In the genomic region with DNA sequence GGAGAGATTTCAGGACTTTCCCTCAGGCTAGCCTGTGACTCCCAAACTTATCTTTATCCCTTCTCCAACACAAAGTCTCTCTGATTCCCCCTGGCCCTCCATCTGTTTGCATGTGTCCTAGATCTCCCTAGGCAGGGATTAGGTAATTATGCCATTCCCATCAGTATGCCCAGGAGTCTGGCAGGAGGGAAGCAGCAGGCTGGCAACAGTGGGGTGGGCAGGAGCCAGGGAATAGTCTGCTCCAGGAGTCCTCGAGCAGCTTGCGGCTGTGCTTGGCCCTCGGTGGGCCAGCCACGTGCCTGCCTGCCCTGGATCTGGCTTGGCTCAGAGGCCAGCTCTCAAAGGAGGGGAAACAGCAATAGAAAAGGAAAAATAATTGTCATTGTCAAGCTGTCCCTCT, we compare ENCODE assay signal across 13 mouse cellular contexts. TPM values are rescaled to one million over a fixed set of nuclear protein-coding genes. Genes with fewer than 3 reads are reported as not detected.
DNase-seq lines count a peak whose midpoint lies in the region; ATAC-seq lines count a peak whose summit lies in the region.
"Had no signal": no experiment of that assay in that cellular context is flagged by ENCODE, and none has a peak within 500 bp of the region (broad histone marks: within the 10 kb centered on the region; RNA-seq: fewer than 3 reads in every experiment).

No protein-coding gene starts in this region.

- H3K4me3 ChIP-seq in neural tube, embryonic 13.5 days: no peak overlapping the region
- H3K4me3 ChIP-seq in neural tube, embryonic 15.5 days (replicated peaks): no peak overlapping the region
- H3K4me3 ChIP-seq in hindbrain, embryonic 14.5 days (replicated peaks; ENCODE audit: low read length): no peak overlapping the region
- H3K4me3 ChIP-seq in midbrain, embryonic 11.5 days (ENCODE audit: low read depth, low read length): no peak overlapping the region
- H3K4me3 ChIP-seq: embryonic facial prominence, embryonic 12.5 days; heart, embryonic 15.5 days had no signal

- peaks cover 7% of the 10 kb centered on the region; the same call in 1 of the 2 replicates for H3K4me1 ChIP-seq in neural tube, embryonic 13.5 days (replicated peaks)
- 0 out of 2 replicates have a peak, but pooled peaks cover 2% of the 10 kb centered on the region for H3K4me1 ChIP-seq in neural tube, embryonic 15.5 days
- no peaks in the 10 kb centered on the region for H3K4me1 ChIP-seq in hindbrain, embryonic 14.5 days (replicated peaks; ENCODE audit: control insufficient read depth, insufficient read depth, low read length)
- H3K4me1 ChIP-seq in midbrain, embryonic 11.5 days (ENCODE audit: control insufficient read depth, insufficient read depth, low read length): no peaks in the 10 kb centered on the region
- H3K4me1 ChIP-seq: embryonic facial prominence, embryonic 12.5 days; heart, embryonic 15.5 days had no signal

- H3K4me2 ChIP-seq in neural tube, embryonic 13.5 days: no peak overlapping the region
- H3K4me2 ChIP-seq in neural tube, embryonic 15.5 days: no peak overlapping the region
- H3K4me2 ChIP-seq in hindbrain, embryonic 14.5 days (replicated peaks): no peak overlapping the region
- no peak overlapping the region for H3K4me2 ChIP-seq in midbrain, embryonic 11.5 days
- H3K4me2 ChIP-seq: embryonic facial prominence, embryonic 12.5 days; heart, embryonic 15.5 days had no signal

- WGBS in neural tube, embryonic 13.5 days: 24% methylated on average over 4 of the region's 4 CpGs
- 23% methylated on average over 4 of the region's 4 CpGs for WGBS in neural tube, embryonic 15.5 days
- 25% methylated on average over 4 of the region's 4 CpGs for WGBS in hindbrain, embryonic 14.5 days
- WGBS in midbrain, embryonic 11.5 days: 68% methylated on average over 4 of the region's 4 CpGs

- H3K27ac ChIP-seq in neural tube, embryonic 13.5 days (replicated peaks): no peak overlapping the region
- no peak overlapping the region for H3K27ac ChIP-seq in neural tube, embryonic 15.5 days (replicated peaks)
- H3K27ac ChIP-seq in hindbrain, embryonic 14.5 days: no peak overlapping the region
- H3K27ac ChIP-seq in midbrain, embryonic 11.5 days (ENCODE audit: low read depth, low read length): no peak overlapping the region
- H3K27ac ChIP-seq: embryonic facial prominence, embryonic 12.5 days; heart, embryonic 15.5 days had no signal

- no peak overlapping the region for H3K9ac ChIP-seq in neural tube, embryonic 13.5 days
- H3K9ac ChIP-seq in neural tube, embryonic 15.5 days (replicated peaks): no peak overlapping the region
- H3K9ac ChIP-seq in hindbrain, embryonic 14.5 days: no peak overlapping the region
- no peak overlapping the region for H3K9ac ChIP-seq in midbrain, embryonic 11.5 days (ENCODE audit: low read length)
- H3K9ac ChIP-seq: embryonic facial prominence, embryonic 12.5 days; heart, embryonic 15.5 days had no signal

- H3K36me3 ChIP-seq in neural tube, embryonic 13.5 days: no peaks in the 10 kb centered on the region
- H3K36me3 ChIP-seq in neural tube, embryonic 15.5 days: no peaks in the 10 kb centered on the region
- no peaks in the 10 kb centered on the region for H3K36me3 ChIP-seq in hindbrain, embryonic 14.5 days (replicated peaks; ENCODE audit: control insufficient read depth, insufficient read depth)
- no peaks in the 10 kb centered on the region for H3K36me3 ChIP-seq in midbrain, embryonic 11.5 days (ENCODE audit: control insufficient read depth, insufficient read depth, low read length)
- H3K36me3 ChIP-seq: embryonic facial prominence, embryonic 12.5 days; heart, embryonic 15.5 days had no signal

- H3K27me3 ChIP-seq in neural tube, embryonic 13.5 days: no peaks in the 10 kb centered on the region
- no peaks in the 10 kb centered on the region for H3K27me3 ChIP-seq in neural tube, embryonic 15.5 days (replicated peaks)
- no peaks in the 10 kb centered on the region for H3K27me3 ChIP-seq in hindbrain, embryonic 14.5 days (ENCODE audit: control insufficient read depth, insufficient read depth, low read length)
- no peaks in the 10 kb centered on the region for H3K27me3 ChIP-seq in midbrain, embryonic 11.5 days (ENCODE audit: control insufficient read depth, insufficient read depth, low read length)
- H3K27me3 ChIP-seq: embryonic facial prominence, embryonic 12.5 days; heart, embryonic 15.5 days had no signal

- DNase-seq in hindbrain, embryonic 14.5 days (ENCODE audit: low spot score): no peak
- DNase-seq in midbrain, embryonic 11.5 days (ENCODE audit: low spot score, missing footprints): no peak
- DNase-seq in thymus, adult 18-20 months: no peak
- DNase-seq in lung, postnatal 14 days: no peak
- no peak for DNase-seq in thymus, postnatal 10 days (ENCODE audit: low spot score in 2 of 2)
- DNase-seq: adrenal gland, postnatal 14 days; thymus, postnatal 36 days had no signal

- peak; percentile 78; the same call in 1 of the 2 replicates for ATAC-seq in neural tube, embryonic 13.5 days (ENCODE audit: low read depth)
- no peak for ATAC-seq in neural tube, embryonic 15.5 days (ENCODE audit: low FRiP score)
- peak; percentile 66; the same call in 1 of the 2 replicates for ATAC-seq in hindbrain, embryonic 14.5 days (ENCODE audit: low FRiP score)
- ATAC-seq in midbrain, embryonic 11.5 days (ENCODE audit: low FRiP score): peak; percentile 73
- no peak for ATAC-seq in inflammation-experienced regulatory T-cells, adult 6 months

- H3K9me3 ChIP-seq in neural tube, embryonic 13.5 days: no peaks in the 10 kb centered on the region
- H3K9me3 ChIP-seq in neural tube, embryonic 15.5 days (replicated peaks): no peaks in the 10 kb centered on the region
- no peaks in the 10 kb centered on the region for H3K9me3 ChIP-seq in hindbrain, embryonic 14.5 days (ENCODE audit: control insufficient read depth, low read length)
- H3K9me3 ChIP-seq in midbrain, embryonic 11.5 days (ENCODE audit: control insufficient read depth, low read length): no peaks in the 10 kb centered on the region
- H3K9me3 ChIP-seq: embryonic facial prominence, embryonic 12.5 days; heart, embryonic 15.5 days had no signal

RNA-seq across cellular contexts. Expression of gene Neurod4, which starts 16.8 kb away (rescaled TPM):
- 5.4 and 6.1 TPM in 2 replicates for polyA plus RNA-seq in neural tube, embryonic 13.5 days (2015; fragmentation: Nextera tagmentation; extraction: Ambion mirVana)
- polyA plus RNA-seq in neural tube, embryonic 15.5 days (2015; fragmentation: Nextera tagmentation; extraction: Ambion mirVana): 0.31 and 0.37 TPM in 2 replicates
- polyA plus RNA-seq in hindbrain, embryonic 14.5 days (2014; fragmentation: Nextera tagmentation; extraction: Ambion mirVana): 1.2 and 2.1 TPM in 2 replicates
- polyA plus RNA-seq in midbrain, embryonic 11.5 days (2014; fragmentation: Nextera tagmentation; extraction: Ambion mirVana): 26.0 and 27.5 TPM in 2 replicates
- polyA plus RNA-seq in inflammation-experienced regulatory T-cells, adult 6 months (2017; shearing (Covaris generic)): not detected
- polyA plus RNA-seq: heart, embryonic 15.5 days; lung, embryonic 16.5 days had no signal

RNA-seq across cellular contexts. Expression of gene Olfr827, which starts 49.0 kb away (rescaled TPM):
- not detected in 2 replicates for polyA plus RNA-seq in neural tube, embryonic 13.5 days (2015; fragmentation: Nextera tagmentation; extraction: Ambion mirVana)
- polyA plus RNA-seq in neural tube, embryonic 15.5 days (2015; fragmentation: Nextera tagmentation; extraction: Ambion mirVana): not detected in 2 replicates
- not detected in 2 replicates for polyA plus RNA-seq in hindbrain, embryonic 14.5 days (2014; fragmentation: Nextera tagmentation; extraction: Ambion mirVana)
- not detected in 2 replicates for polyA plus RNA-seq in midbrain, embryonic 11.5 days (2014; fragmentation: Nextera tagmentation; extraction: Ambion mirVana)
- polyA plus RNA-seq in inflammation-experienced regulatory T-cells, adult 6 months (2017; shearing (Covaris generic)): not detected
- polyA plus RNA-seq: embryonic facial prominence, embryonic 12.5 days; heart, embryonic 15.5 days; lung, embryonic 16.5 days had no signal

RNA-seq across cellular contexts. Expression of gene Tespa1, which starts 59.5 kb away (rescaled TPM):
- not detected in 2 replicates for polyA plus RNA-seq in neural tube, embryonic 13.5 days (2015; fragmentation: Nextera tagmentation; extraction: Ambion mirVana)
- 0.37 and 7.7 TPM in 2 replicates for polyA plus RNA-seq in neural tube, embryonic 15.5 days (2015; fragmentation: Nextera tagmentation; extraction: Ambion mirVana)
- polyA plus RNA-seq in hindbrain, embryonic 14.5 days (2014; fragmentation: Nextera tagmentation; extraction: Ambion mirVana): not detected in 2 replicates
- 0.17 and 0.36 TPM in 2 replicates for polyA plus RNA-seq in midbrain, embryonic 11.5 days (2014; fragmentation: Nextera tagmentation; extraction: Ambion mirVana)
- 100 to 1,000 TPM; 183 to 507 (median 400) TPM for polyA plus RNA-seq in inflammation-experienced regulatory T-cells, adult 6 months (2017; shearing (Covaris generic))

Comparison
In these comparisons a context has a peak if more than half of its experiments do, and no peak if none do; other contexts are left out.
1. ATAC-seq: peak in neural tube, embryonic 13.5 days (single experiment), hindbrain, embryonic 14.5 days (single experiment) and midbrain, embryonic 11.5 days (single experiment); none in neural tube, embryonic 15.5 days (single experiment) and inflammation-experienced regulatory T-cells, adult 6 months (single experiment).
2. RNA of gene Tespa1, which starts 59.5 kb away (polyA plus RNA-seq): 183 to 507 TPM in inflammation-experienced regulatory T-cells, adult 6 months; 0.37 to 7.7 TPM in neural tube, embryonic 15.5 days, 0.17 to 0.36 TPM in midbrain, embryonic 11.5 days, not detected in neural tube, embryonic 13.5 days and not detected in hindbrain, embryonic 14.5 days; every median in the first group is over 10 times any median in the second.